Mouse (Mus musculus) liver, adult (tissue): ENCODE measurements around the gene Gsdma3.

Experiments used
- GATA4 ChIP-seq: IDR thresholded peaks from 2 replicates; pipeline ENCODE4 v1.6.1; 2014; ENCODE audit warnings: mild to moderate bottlenecking, low read length; ENCODE audit not compliant: insufficient replicate concordance

Gene Gsdma3

DNA sequence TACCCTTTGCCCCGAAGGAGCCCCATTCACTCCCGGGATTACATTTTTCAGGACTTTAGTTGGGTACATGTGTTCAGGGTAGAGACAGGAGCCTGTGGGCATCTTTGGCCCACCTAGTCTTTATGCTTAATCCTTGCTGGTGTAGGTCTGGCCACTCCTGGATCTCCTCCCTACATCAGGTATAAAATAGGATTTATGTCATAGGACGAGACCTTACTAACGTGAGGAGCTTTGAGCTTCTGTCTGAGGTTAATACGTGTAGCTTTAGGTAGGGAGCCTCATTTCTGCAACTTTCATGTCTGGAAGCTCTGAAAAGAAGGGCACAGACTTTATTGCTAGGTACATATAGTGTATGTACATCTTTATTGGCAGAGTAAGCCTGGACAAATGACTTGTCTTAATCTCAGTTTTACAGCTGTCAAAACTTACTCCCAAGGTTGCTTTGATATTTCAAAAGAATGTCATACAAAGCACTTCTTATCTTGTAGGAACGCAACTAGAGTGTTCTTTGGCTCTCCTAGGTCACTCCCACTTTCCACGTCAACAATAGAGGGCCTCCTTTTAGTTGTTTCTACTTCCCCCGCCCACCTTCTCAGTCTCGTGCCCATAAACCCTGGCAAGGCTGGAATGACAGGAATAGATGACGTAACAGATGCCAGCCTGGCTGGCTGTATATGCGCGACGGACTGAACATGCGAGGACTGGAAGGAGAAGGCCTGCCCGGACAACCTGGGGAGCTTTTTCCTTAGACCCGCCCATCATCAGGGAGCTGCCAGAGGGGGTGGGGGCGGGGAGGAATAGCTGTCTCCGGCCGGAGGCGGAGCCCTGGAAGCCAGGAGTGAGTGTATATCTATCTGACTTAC is 38.2 kb upstream of the Gsdma3 start:
- TF ChIP-seq GATA4: no peak; the same call in 1 of the 2 replicates

- TF ChIP-seq GATA4: no peak
Observed at GRCm38 (mm10) chr11:98588833-98589281, 37.3 kb upstream of the Gsdma3 start.

DNA sequence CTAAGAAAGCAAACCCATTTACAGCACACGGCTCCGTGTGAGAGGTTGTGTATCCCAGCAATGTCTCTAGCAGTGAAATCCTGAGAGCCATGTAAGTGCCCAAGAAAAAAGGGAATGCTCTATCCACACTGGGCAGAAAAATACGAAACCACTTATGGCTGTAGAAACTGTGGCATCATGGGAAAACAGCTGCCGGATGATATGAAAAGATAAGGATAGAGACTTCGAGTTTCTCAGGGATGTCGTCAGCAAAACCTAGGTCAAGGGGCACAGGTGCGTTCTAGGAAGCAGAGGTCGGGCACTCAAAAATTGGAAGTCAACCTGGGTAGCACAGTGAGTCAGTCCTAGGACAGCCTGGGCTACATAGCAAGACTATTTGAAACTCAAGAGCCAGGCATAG is 36.9 kb upstream of the Gsdma3 start:
- TF ChIP-seq GATA4: no peak

DNA sequence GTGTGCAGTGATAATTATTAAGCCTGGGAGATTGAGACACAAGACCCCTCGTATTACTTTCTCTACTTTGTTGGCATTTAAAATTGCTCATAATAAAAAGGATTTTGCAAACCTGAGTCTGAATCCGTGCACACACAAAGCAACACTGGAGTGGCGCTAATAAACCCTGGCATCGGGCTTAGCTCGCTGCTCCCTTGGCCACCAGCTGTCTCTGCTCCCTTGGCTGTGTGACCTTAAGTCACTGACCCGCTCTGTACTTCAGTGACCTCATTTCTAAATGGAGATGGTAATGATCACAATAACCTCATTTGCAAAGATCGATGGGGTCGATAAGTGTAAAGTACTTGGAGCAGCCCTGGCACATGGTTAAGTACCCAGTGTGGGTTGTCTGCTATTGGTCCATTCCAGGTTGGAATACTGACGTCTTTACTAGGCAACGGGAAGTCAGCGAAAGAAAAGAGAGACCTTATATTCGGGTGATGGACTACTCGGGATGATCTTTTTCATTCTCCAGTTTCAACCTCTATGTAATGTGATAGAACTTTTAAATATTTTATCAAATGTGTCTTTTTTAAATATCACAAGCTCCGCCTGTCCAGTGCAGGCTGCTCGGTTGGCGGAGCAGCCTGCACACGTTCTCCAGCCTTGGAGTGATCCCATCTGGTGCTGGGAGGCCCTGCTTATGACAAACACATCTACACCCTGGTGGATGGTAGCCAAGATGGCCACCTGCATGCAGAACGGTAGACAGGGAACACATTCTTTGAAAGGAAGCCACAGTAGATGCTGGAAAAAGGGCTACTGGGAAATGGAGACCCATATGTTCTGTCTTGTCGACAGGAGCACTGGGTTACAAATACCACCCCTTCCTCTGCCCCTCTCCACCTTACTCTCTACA is 35.4 kb upstream of the Gsdma3 start:
- TF ChIP-seq GATA4: no peak

DNA sequence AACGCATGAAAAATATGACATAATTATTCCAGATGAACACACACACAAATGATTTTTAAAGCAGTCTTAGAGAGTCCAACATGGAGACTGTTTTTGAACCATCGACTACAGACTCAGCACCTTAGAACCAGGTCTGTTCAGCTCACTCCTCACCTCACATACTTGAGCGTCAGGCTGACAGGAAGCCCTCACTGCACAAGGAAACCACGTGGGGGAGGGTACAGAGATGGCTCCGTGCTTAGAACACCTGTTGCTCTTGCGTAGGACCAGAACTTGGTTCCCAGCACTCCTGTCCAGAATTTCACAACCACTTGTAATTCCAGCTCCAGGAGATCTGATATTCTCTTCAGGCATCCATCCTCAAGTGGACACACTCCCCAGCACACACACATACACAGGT is 31.1 kb upstream of the Gsdma3 start:
- TF ChIP-seq GATA4: no peak

DNA sequence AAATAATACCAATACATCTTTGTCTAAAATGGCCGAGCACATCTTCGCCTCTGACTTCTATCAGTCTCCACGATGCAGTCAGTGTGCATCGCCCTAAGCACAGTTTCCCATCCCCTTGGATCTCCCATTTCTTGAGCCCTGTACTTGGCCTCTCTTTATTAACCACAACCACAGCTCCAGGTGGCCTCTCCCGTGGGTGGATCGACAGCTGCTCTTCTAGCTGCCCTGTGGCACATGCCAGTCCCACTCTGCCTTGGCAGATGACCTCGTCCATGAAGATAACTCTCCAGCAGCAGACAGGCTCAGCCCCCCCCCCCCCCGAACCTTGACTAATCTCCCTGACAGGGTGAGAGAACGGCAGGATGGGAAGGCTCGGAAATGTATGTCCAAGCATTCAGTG is 30.7 kb upstream of the Gsdma3 start:
- no peak for TF ChIP-seq GATA4

- no peak for TF ChIP-seq GATA4
Observed at GRCm38 (mm10) chr11:98595955-98596354, 30.2 kb upstream of the Gsdma3 start.

- no peak for TF ChIP-seq GATA4
Observed at GRCm38 (mm10) chr11:98597363-98597762, 28.8 kb upstream of the Gsdma3 start.

- TF ChIP-seq GATA4: no peak
Observed at GRCm38 (mm10) chr11:98597991-98598390, 28.2 kb upstream of the Gsdma3 start, which contains the start of gene Lrrc3c. TSS of gene Lrrc3c (plus strand) at chr11:98598291.

- TF ChIP-seq GATA4: no peak
Observed at GRCm38 (mm10) chr11:98598851-98599290, 27.3 kb upstream of the Gsdma3 start.

DNA sequence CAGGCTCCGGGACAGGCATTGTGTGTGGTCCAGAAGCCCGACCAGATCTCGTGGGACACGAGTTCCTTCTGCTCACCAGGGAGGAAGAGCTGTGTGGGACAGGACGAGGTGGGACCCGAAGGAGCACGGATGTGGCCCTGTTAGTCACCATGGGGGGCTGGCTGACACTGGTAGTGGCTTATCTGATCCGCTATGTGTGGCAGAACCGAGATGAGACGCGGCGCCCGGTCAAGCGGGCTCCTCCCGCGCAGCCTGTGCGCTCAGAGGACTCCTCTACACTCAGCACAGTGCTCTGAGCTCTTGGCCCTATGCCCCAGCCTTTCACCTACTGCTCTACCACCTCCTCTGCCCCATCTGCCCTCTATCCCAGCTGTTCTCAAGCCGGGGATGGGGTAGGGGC is 26.9 kb upstream of the Gsdma3 start:
- no peak for TF ChIP-seq GATA4

- no peak for TF ChIP-seq GATA4
Observed at GRCm38 (mm10) chr11:98602090-98602690, 24.0 kb upstream of the Gsdma3 start.

GRCm38 (mm10) chr11:98603953-98604352 is 22.2 kb upstream of the Gsdma3 start:
- TF ChIP-seq GATA4: no peak

GRCm38 (mm10) chr11:98606763-98607162 is 19.4 kb upstream of the Gsdma3 start:
- no peak for TF ChIP-seq GATA4

DNA sequence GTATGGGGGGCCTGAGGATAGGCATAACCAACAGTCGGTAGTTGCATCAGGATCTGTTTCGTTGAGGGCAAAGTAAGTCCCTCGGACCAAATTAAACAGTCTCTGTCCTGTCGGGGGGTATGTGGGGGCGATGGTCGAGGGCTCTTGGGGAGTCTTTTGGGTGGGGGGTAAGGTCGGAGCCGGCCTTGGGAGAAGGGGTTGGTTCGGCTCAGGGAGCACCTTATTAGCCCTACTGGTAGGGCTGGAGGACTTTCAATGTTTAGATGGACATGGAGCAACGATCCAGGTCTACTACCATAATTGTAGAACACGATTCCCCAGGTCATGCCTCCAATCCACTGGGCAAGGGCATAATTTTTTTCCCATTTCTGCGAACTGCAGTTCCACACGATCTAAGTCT is 5.4 kb upstream of the Gsdma3 start:
- TF ChIP-seq GATA4: no peak
